Mouse (Mus musculus): ENCODE results near the gene Arhgef25.

DNA sequence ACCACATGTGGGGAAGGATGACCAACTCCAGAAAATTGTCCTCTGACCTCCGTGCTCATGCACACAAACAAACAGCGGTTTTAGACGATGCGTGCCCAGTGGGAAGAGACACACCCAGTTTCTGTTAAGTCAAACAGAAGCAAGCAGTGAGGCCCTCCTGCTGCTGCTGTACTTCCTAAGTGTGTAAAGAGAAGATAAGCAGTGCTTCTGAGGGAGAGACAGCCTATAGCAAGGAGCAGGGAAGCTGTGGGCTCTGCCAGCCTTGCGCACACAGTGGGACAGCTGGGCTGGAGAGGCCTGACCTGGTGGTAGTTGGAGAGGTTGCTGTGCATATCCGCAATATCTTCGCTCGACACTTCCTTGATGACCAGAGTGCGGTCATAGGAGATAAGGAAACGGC, 15.5 kb upstream of the Arhgef25 start:
- TF ChIP-seq CTCF (IDR thresholded peaks at IDR 0.05; ENCODE audit: insufficient read depth, low read depth, low read length) = no peak
- no peak for TF ChIP-seq POLR2A (IDR thresholded peaks at IDR 0.05; ENCODE audit: insufficient read depth, low read depth, low read length)

All from olfactory bulb, adult 2 months (tissue).